Mouse (Mus musculus): Measurements from ENCODE around the gene Carf. TPM values are rescaled to one million over a fixed set of nuclear protein-coding genes. Genes with fewer than 3 reads are reported as not detected.

The Carf gene
- polyA plus RNA-seq (2017; shearing (Covaris generic)) = 1 to 10 TPM; 2.9 to 6.5 TPM

GRCm38 (mm10) chr1:60098024-60098781 lies at the start of gene Carf, which contains the start of gene Wdr12:
Gene Carf, plus strand, starts transcription at chr1:60098247.
Gene Wdr12, minus strand, starts transcription at chr1:60098645.

GRCm38 (mm10) chr1:60179932-60180783 lies 82.1 kb downstream of the Carf start, which contains the start of gene Nbeal1:
Gene Nbeal1, plus strand, starts transcription at chr1:60180599.

Other genes with a start within 250 kb of the Carf start
- gene Fam117b, start 185.2 kb upstream of the Carf start, polyA plus RNA-seq (2017; shearing (Covaris generic)) = 10 to 100 TPM; 31.2 to 44.4 TPM
- gene Ica1l, start 55.1 kb upstream of the Carf start, polyA plus RNA-seq (2017; shearing (Covaris generic)) = 1 to 10 TPM in 1 of 2 experiments, under 1 TPM in 1; 0.54 to 6.6 TPM
- 10 to 100 TPM; 29.4 to 53.4 TPM for gene Wdr12, start 398 bp downstream of the Carf start, polyA plus RNA-seq (2017; shearing (Covaris generic))
- gene Nbeal1, start 82.4 kb downstream of the Carf start, polyA plus RNA-seq (2017; shearing (Covaris generic)) = 1 to 10 TPM; 6.0 to 9.1 TPM
- 10 to 100 TPM; 11.1 to 23.8 TPM for gene Cyp20a1, start 245.1 kb downstream of the Carf start, polyA plus RNA-seq (2017; shearing (Covaris generic))

Measured in activated CD4-positive, CD25-positive, alpha-beta regulatory T cell (primary cell).